Mouse (Mus musculus) heart, adult 2 months (tissue): Measurements from ENCODE around the gene Apol9a.

Source experiments
- CTCF ChIP-seq: fragments of 200-600 bp; IDR thresholded peaks from 2 replicates; pipeline ENCODE4 v1.8.1; 2022; ENCODE audit warnings: antibody characterized with exemption, mild to moderate bottlenecking, moderate library complexity
- POLR2A ChIP-seq: fragments of 200-500 bp; IDR thresholded peaks from 2 replicates; pipeline ENCODE4 v1.6.1; 2011; ENCODE audit warnings: mild to moderate bottlenecking, low read depth, low read length, control low read depth; ENCODE audit not compliant: insufficient read depth

DNA sequence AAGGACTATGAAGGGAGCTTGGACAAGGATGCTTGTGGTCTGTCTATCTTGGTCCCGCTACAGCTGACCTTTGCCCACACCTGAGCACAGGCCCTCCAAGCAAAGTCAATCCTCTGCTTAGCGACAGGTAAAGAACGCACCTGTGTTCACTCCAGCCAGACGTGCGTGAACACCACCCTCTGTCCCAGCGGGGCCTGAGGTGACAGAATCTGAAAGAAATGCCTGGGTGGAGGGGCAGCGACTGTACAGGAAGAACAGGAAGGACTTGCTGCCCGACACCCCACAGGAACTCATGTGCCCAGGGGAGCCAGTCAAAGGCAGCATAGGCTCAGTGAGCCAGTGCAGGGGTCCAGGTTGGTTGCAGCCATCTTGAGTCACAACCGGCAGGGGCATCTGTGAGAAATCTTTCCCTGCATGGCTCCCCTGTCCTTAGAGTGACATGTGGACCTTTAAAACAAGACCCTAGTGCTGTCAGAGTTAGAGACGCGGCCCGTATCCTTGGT, 42.1 kb downstream of the Apol9a start:
- no peak for TF ChIP-seq CTCF
- TF ChIP-seq POLR2A = no peak
